Mouse (Mus musculus) embryo, embryonic 10.5 days (tissue): ENCODE data around the gene Myct1.
A peak's percentile ranks its signal among the peaks of the same experiment; 100 is the strongest.

Source experiments
- DNase-seq: peaks from one replicate; pipeline ENCODE4 v3.0.0-alpha.2; 2015; ENCODE audit warnings: low spot score

The Myct1 gene

GRCm38 (mm10) chr10:5593464-5593863 is at the start of gene Myct1:
TSS of gene Myct1 (plus strand) at chr10:5593775.
- DNase-seq = peak; percentile 4

GRCm38 (mm10) chr10:5546428-5546827 is 47.1 kb upstream of the Myct1 start:
- no peak for DNase-seq

- DNase-seq = no peak
Observed at GRCm38 (mm10) chr10:5547769-5548168, 45.8 kb upstream of the Myct1 start.

GRCm38 (mm10) chr10:5548651-5549050 is 44.9 kb upstream of the Myct1 start:
- no peak for DNase-seq

GRCm38 (mm10) chr10:5549871-5550167 is 43.8 kb upstream of the Myct1 start:
- no peak for DNase-seq

- DNase-seq = peak; percentile 66
Observed at GRCm38 (mm10) chr10:5550168-5551021, 43.2 kb upstream of the Myct1 start.

- no peak for DNase-seq
Observed at GRCm38 (mm10) chr10:5551382-5551781, 42.2 kb upstream of the Myct1 start, which contains the start of gene Syne1. TSS of gene Syne1 (minus strand) at chr10:5551482.

- peak; percentile 23 for DNase-seq
Observed at GRCm38 (mm10) chr10:5554941-5555340, 38.6 kb upstream of the Myct1 start.

- DNase-seq = no peak
Observed at GRCm38 (mm10) chr10:5558808-5559207, 34.8 kb upstream of the Myct1 start.

- no peak for DNase-seq
Observed at GRCm38 (mm10) chr10:5560526-5560925, 33.0 kb upstream of the Myct1 start.

- no peak for DNase-seq
Observed at GRCm38 (mm10) chr10:5561706-5562105, 31.9 kb upstream of the Myct1 start.

GRCm38 (mm10) chr10:5568991-5569390 is 24.6 kb upstream of the Myct1 start:
- DNase-seq = no peak

- DNase-seq = no peak
Observed at GRCm38 (mm10) chr10:5570059-5570458, 23.5 kb upstream of the Myct1 start.

- no peak for DNase-seq
Observed at GRCm38 (mm10) chr10:5571332-5571731, 22.2 kb upstream of the Myct1 start.

- no peak for DNase-seq
Observed at GRCm38 (mm10) chr10:5573328-5573727, 20.2 kb upstream of the Myct1 start.

- no peak for DNase-seq
Observed at GRCm38 (mm10) chr10:5591061-5591460, 2.5 kb upstream of the Myct1 start.

- DNase-seq = no peak
Observed at GRCm38 (mm10) chr10:5591996-5592395, 1.6 kb upstream of the Myct1 start.

GRCm38 (mm10) chr10:5594457-5594856 is 882 bp downstream of the Myct1 start:
- no peak for DNase-seq

- no peak for DNase-seq
Observed at GRCm38 (mm10) chr10:5596559-5596958, 3.0 kb downstream of the Myct1 start.

- peak; percentile 89 for DNase-seq
Observed at GRCm38 (mm10) chr10:5600123-5600522, 6.5 kb downstream of the Myct1 start.

GRCm38 (mm10) chr10:5603512-5603911 is 9.9 kb downstream of the Myct1 start:
- DNase-seq = no peak

GRCm38 (mm10) chr10:5604371-5604770 is 10.8 kb downstream of the Myct1 start:
- no peak for DNase-seq

GRCm38 (mm10) chr10:5608874-5609273 is 15.3 kb downstream of the Myct1 start:
- no peak for DNase-seq
